Mouse (Mus musculus) layer of hippocampus, adult 9-11 months (tissue): ENCODE results near the gene Shroom3.

Experiments used
- DNase-seq: peaks from one replicate; pipeline ENCODE4 v3.0.0; 2022

Gene Shroom3

GRCm38 (mm10) chr5:92942166-92942565 is 258.9 kb downstream of the Shroom3 start:
- no peak for DNase-seq

DNA sequence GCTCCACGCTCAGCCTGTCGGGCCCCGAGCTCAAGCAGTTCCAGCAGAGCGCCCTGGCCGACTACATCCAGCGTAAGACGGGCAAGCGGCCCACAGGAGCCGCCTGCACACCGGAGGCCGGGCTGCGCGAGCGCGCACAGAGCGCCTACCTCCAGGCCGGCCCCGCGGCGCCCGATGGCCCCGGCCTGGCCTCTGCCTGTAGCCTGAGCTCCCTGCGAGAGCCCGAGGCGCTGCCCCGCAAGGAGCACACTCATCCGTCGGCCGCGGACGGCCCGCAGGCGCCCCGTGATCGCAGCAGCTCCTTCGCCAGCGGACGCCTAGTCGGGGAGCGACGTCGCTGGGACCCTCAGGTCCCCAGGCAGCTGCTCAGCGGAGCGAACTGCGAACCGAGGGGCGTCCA is 259.3 kb downstream of the Shroom3 start:
- no peak for DNase-seq

- DNase-seq = no peak
Measured at GRCm38 (mm10) chr5:92944867-92945266, 261.6 kb downstream of the Shroom3 start.

DNA sequence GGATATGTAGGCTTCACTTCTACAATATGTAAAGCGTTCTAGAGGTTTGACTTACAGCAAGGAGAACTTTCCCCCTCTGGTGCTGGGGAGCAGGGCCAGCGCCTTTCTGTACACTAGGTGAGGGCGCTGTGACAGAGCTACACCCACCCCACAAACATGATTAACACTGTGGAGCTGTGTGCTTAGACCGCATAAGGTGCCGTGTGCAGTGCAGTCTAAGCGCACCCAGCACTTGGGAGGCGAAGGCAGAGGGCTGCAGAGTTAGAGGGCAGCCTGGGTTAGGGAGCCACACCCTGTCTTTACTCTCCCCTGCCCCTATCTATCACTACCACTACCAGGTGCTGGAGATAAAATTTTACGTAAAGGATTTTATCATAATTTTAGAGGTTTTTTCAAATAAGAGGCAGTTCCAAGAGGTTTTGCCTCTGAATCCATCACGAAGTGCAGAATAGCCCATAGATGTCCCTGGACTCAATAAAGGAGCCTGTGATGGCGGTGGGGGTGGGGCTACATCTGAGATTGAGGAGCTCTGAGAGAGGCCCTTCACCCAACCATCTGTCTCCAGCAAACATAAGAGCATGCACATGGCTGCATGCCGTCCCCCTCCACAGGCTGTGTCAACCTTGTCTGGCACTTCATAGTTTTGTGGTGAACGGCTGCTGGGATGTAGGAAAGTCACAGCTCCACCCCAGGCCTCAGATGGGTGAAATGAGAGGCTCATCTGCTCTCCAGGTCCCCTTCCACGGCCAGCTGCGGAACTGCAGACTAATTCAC is 265.9 kb downstream of the Shroom3 start:
- DNase-seq = no peak

GRCm38 (mm10) chr5:92950583-92950982 is 267.3 kb downstream of the Shroom3 start:
- no peak for DNase-seq

DNA sequence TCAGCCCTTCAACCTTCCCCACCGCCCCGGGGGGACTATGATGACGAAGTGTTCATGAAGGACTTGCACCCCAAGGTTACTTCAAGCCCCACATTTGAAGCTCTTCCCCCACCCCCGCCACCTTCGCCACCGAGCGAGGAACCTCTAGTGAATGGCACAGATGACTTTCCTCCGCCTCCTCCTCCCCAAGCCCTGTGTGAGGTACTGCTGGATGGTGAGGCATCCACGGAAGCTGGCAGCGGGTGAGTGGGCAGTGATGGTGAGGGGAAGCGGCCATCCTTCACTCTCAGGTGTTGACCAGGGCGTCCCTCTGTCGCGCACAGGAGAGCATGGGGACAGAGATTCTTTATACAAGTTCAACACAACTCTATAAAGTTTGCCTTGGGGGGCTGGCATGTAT is 267.8 kb downstream of the Shroom3 start:
- no peak for DNase-seq

DNA sequence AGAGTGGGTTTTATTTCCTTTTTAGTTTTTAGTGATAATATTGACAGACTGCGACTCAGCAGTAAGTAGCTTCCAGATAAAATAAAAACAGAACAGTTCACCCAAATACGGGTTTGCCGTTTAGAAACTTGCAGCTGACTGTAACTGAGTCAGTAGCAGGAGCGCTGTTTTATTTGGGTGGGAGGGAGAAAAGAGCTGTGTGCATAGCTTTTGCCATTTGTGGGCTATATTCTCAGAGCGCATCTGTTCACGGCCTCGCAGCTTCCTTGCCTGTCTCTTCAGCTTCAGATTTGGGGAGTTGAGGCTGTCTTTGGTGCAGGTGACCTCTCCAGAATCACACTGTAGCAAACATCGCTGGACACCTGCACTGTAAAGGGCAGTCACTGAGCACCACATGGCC is 270.6 kb downstream of the Shroom3 start:
- DNase-seq = no peak

DNA sequence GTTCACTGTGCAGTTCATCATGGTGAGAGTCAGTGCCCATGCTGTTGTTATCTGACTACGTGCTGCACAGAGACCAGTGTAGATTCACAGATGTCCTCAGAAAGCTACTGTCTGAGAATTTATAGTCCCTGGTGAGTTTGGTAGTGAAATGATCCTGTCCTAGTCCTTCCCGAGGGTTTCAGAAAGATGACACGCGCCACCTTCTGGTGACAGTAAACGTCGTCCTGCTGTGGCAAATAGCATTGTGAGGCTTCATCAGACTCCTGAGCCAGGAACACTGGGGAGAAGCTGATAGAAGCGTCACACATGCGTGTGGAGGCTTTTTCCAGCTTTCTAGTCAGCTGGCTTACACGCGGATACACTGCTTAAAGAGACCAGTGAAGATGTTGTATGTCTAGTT is 271.1 kb downstream of the Shroom3 start:
- peak; percentile 82 for DNase-seq

DNA sequence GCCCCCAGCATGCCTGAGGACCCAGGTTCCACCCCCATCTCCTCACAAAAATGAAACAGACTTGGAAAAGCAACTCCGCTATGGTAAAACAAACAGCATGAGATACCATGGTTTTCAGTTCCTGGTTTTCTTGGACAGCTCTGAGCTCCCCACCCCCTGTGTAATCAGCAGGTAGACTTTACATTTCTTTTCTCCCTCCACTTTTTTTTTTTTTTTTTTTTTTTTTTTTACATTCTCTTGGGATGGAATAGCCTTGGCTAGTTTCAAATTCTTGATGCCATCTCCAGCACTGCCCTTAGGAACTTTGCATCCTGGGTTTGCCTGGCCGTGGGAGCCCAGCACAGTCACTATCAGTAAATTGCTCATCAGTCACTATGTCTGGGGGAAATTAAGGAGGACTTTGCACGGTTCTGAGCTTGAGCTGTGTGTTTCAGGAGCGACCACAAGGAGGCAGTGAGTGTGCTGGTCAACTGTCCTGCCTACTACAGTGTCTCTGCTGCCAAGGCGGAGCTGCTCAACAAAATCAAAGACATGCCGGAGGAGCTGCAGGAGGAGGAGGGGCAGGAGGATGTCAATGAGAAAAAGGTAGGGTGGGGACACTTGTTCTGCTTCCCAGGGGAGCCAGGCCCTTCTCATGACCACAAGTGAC is 271.7 kb downstream of the Shroom3 start:
- DNase-seq = no peak

DNA sequence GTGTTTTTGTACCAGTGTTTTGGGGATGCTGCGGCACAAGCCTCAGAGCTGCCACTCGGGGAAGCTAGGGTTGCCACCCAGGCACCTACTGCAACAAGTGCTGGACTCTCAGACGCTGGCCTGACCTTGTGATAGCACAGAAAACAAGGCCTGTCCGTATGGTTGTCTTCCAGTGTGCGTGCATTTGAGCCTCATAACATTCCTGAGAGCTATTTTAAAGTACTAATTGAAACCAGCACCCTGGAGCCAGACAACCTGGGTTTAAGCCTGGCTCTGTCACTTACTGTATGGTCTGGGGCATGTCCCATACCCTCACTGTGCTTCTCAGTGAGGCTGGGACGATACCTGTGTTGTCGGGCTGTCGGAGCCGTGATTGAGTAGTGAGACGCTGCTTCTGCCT is 276.1 kb downstream of the Shroom3 start:
- DNase-seq = no peak

- DNase-seq = no peak
Measured at GRCm38 (mm10) chr5:92959708-92960107, 276.5 kb downstream of the Shroom3 start.

DNA sequence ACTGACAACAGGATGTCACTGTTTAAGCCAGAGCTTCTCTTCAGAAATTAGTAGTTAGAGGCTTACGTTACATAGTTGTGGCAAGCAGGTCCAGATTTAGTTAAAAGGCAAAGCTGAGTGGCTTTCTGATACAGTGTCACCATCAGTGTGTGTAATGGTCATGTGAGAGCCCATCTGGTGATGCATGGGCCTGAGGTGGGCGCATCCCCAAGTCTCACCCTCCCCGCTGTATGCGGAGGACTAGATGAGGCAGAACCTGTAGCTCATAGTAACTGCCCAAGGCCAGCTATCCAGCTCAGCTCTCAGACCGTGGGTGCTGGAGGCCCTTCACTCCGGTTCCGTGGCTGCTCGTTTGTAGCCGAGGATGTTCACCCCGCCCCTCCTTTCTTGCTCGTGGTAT is 278.1 kb downstream of the Shroom3 start:
- no peak for DNase-seq

DNA sequence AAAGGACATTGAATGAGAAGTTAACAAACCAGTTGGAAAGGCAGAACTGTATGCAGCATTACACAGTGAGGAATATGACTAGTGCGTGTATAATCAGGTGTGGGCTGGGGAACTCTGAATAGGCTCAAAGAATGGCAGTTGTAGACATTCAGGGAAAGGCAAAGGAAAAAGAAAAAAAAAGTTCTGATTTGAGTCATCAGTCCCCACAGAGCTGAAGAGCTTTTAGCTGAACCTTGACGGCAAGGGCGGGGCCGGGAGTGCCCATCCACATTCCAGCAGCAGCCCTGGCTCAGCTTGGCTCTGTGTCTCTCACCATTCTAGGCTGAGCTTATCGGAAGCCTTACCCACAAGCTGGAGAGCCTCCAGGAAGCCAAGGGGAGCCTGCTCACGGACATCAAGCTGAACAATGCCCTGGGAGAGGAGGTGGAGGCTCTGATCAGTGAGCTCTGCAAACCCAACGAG is 278.6 kb downstream of the Shroom3 start:
- DNase-seq = no peak

DNA sequence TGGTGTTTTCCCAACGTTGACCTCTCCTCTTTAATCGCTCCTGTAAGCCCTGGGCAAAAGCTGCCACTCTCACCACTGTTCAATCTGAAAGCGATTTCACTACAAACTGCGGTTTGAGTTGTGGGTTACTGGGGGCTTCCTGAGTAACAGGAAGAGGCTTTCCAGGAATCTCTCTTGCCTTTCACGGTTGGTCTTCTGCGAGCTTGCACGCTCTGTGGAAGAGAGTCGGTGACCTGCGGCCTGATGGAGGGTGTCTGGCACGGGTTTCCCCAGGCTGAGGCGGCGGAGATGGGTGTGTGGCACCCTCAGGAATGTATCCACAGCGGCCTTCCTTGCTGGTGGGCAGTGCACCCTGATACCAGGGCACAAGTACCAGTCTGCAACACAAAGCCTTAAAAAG is 281.5 kb downstream of the Shroom3 start:
- no peak for DNase-seq

GRCm38 (mm10) chr5:92967143-92967542 is 283.9 kb downstream of the Shroom3 start:
- DNase-seq = no peak

DNA sequence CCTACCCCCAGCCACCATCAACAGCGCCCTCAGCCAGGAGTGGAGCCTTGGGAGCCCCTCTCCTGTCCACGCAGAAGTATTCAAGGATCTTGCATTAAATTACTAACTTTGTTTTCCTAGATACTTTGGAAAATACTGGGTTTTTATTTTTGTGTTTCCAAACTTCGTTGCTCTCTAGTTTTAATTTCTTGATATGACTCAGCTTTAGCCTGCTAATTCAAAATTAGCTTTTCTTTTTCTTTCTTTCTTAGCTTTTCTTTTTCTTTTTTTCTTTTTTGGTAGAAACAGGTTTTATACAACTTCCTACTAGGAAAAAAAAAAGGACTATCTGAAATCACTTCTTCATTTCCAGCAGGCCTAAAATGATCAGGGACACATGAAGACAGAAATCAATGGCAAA is 284.7 kb downstream of the Shroom3 start:
- no peak for DNase-seq

- no peak for DNase-seq
Measured at GRCm38 (mm10) chr5:92969443-92969842, 286.2 kb downstream of the Shroom3 start.

GRCm38 (mm10) chr5:92969926-92970325 is 286.7 kb downstream of the Shroom3 start:
- no peak for DNase-seq

- DNase-seq = no peak
Measured at GRCm38 (mm10) chr5:92970480-92970879, 287.2 kb downstream of the Shroom3 start.

- DNase-seq = no peak
Measured at GRCm38 (mm10) chr5:92980393-92980792, 297.2 kb downstream of the Shroom3 start.

GRCm38 (mm10) chr5:92980862-92981261 is 297.6 kb downstream of the Shroom3 start:
- DNase-seq = no peak

GRCm38 (mm10) chr5:92982673-92983072 is 299.4 kb downstream of the Shroom3 start:
- no peak for DNase-seq

DNA sequence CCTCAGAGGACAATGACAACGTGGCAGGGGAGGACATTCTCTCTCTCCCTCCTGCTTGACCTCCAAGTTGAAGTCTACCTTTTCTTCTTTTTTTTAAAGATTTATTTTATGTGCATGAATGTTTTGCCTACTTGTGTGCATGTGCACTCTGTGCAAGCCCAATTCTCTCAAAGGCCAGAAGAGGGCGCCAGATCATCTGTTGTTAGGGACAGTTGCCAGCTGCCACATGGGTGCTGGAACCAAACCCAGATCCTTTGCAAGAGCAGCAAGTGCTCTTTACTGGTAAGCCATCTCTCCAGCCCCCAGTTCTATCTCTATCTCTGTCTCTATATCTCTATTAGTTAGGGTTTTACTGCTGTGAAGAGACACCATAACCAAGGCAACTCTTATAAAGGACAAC is 300.7 kb downstream of the Shroom3 start:
- no peak for DNase-seq

- no peak for DNase-seq
Measured at GRCm38 (mm10) chr5:92984692-92985091, 301.5 kb downstream of the Shroom3 start.

- no peak for DNase-seq
Measured at GRCm38 (mm10) chr5:92985391-92985790, 302.2 kb downstream of the Shroom3 start.
